Mouse (Mus musculus) cerebellum, adult 8-10 months (tissue): ENCODE data around the gene Itga6.
"Not testable (repeated sequence)": the region's sequence is repeated elsewhere in the genome, so short reads cannot be mapped to it uniquely, and the experiment has no call there.

Experiments
- DNase-seq: peaks from one replicate; pipeline ENCODE4 v3.0.0; 2022

Gene Itga6

GRCm38 (mm10) chr2:71745610-71746374, at the start of gene Itga6:
TSS of gene Itga6 (plus strand) at chr2:71745616.
- DNase-seq, result no peak

GRCm38 (mm10) chr2:71696776-71697175, 48.6 kb upstream of the Itga6 start:
- DNase-seq, result no peak

GRCm38 (mm10) chr2:71697408-71698336, 47.7 kb upstream of the Itga6 start:
- no peak for DNase-seq

GRCm38 (mm10) chr2:71698366-71698765, 47.0 kb upstream of the Itga6 start:
- DNase-seq, result no peak

GRCm38 (mm10) chr2:71698942-71699341, 46.5 kb upstream of the Itga6 start:
- DNase-seq, result no peak

- DNase-seq, result no peak
Measured at GRCm38 (mm10) chr2:71701341-71701740, 44.1 kb upstream of the Itga6 start.

- DNase-seq, result no peak
Measured at GRCm38 (mm10) chr2:71704309-71704708, 41.1 kb upstream of the Itga6 start.

- no peak for DNase-seq
Measured at GRCm38 (mm10) chr2:71708886-71709285, 36.5 kb upstream of the Itga6 start.

GRCm38 (mm10) chr2:71711640-71712039, 33.8 kb upstream of the Itga6 start:
- DNase-seq, result no peak

GRCm38 (mm10) chr2:71714416-71714815, 31.0 kb upstream of the Itga6 start:
- no peak for DNase-seq

GRCm38 (mm10) chr2:71719005-71719386, 26.4 kb upstream of the Itga6 start:
- DNase-seq, result no peak

- DNase-seq, result no peak
Measured at GRCm38 (mm10) chr2:71719387-71720034, 25.9 kb upstream of the Itga6 start.

GRCm38 (mm10) chr2:71720556-71720955, 24.9 kb upstream of the Itga6 start:
- not testable (repeated sequence) for DNase-seq

- no peak for DNase-seq
Measured at GRCm38 (mm10) chr2:71722913-71723312, 22.5 kb upstream of the Itga6 start.

- no peak for DNase-seq
Measured at GRCm38 (mm10) chr2:71723623-71724022, 21.8 kb upstream of the Itga6 start.

GRCm38 (mm10) chr2:71724028-71724427, 21.4 kb upstream of the Itga6 start:
- DNase-seq, result no peak

- DNase-seq, result no peak
Measured at GRCm38 (mm10) chr2:71725446-71725845, 20.0 kb upstream of the Itga6 start.

GRCm38 (mm10) chr2:71726883-71727676, 18.3 kb upstream of the Itga6 start:
- no peak for DNase-seq

- DNase-seq, result no peak
Measured at GRCm38 (mm10) chr2:71728341-71728740, 17.1 kb upstream of the Itga6 start.

GRCm38 (mm10) chr2:71728796-71729195, 16.6 kb upstream of the Itga6 start:
- no peak for DNase-seq

- no peak for DNase-seq
Measured at GRCm38 (mm10) chr2:71730623-71731612, 14.5 kb upstream of the Itga6 start.
